Mouse (Mus musculus) lung, adult 2 months (tissue): Measurements from ENCODE around the gene Elmo1.

Source experiments
- CTCF ChIP-seq: fragments of 200-500 bp; IDR thresholded peaks from 2 replicates; pipeline ENCODE4 v1.5.1; 2011; ENCODE audit warnings: mild to moderate bottlenecking, low read length, control low read depth; ENCODE audit not compliant: insufficient read depth
- POLR2A ChIP-seq: fragments of 200-500 bp; IDR thresholded peaks from 2 replicates; pipeline ENCODE4 v1.6.1; 2011; ENCODE audit warnings: low read depth, mild to moderate bottlenecking, control low read depth, low read length, borderline replicate concordance; ENCODE audit errors: extremely low read depth

DNA sequence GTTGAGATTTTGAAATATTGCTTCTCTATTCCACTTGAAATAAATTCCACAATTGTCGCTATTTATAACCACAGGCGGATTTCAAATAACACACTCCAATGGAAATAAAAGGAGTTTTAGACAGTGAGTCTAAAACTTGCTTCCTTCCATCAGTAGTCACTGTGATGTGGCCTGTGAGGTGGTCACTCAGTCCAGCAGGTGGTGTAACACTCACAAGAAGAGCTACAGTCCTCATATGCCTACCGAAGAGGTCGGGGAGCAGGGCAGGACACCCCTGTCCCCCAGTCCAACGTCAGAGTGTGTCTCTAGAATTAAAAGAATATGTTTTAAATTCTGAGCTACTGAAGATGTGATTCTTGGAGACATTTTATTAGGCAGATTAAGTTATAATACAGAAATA lies 229.8 kb downstream of the Elmo1 start:
- TF ChIP-seq POLR2A: no peak
- peak; percentile 20; the same call in 1 of the 2 replicates for TF ChIP-seq CTCF
